ENCODE assay signal across 9 mouse cellular contexts in genomic region chr13:69531431-69531830, GRCm38 (mm10). TPM values are rescaled to one million over a fixed set of nuclear protein-coding genes. Genes with fewer than 3 reads are reported as not detected.
DNase-seq lines count a peak whose midpoint lies in the region; ATAC-seq and TF ChIP-seq lines count a peak whose summit lies in the region.
"Had no signal": no experiment of that assay in that cellular context is flagged by ENCODE, and none has a peak within 500 bp of the region (broad histone marks: within the 10 kb centered on the region; RNA-seq: fewer than 3 reads in every experiment).

No protein-coding gene starts in this region.

- no peaks in the 10 kb centered on the region for H3K27me3 ChIP-seq in heart, embryonic 13.5 days (replicated peaks)
- no peaks in the 10 kb centered on the region for H3K27me3 ChIP-seq in hindbrain, embryonic 14.5 days (ENCODE audit: control insufficient read depth, insufficient read depth, low read length)
- H3K27me3 ChIP-seq in midbrain, embryonic 12.5 days, result no peaks in the 10 kb centered on the region

- no peak overlapping the region for H3K27ac ChIP-seq in heart, embryonic 13.5 days (replicated peaks)
- no peak overlapping the region for H3K27ac ChIP-seq in bone marrow macrophage, adult 2 months (ENCODE audit: insufficient read depth, low read depth, low read length)
- H3K27ac ChIP-seq in hindbrain, embryonic 14.5 days, result no peak overlapping the region
- H3K27ac ChIP-seq in midbrain, embryonic 12.5 days (replicated peaks), result no peak overlapping the region

- H3K4me3 ChIP-seq in heart, embryonic 13.5 days, result peak overlapping the region; percentile 89
- H3K4me3 ChIP-seq in bone marrow macrophage, adult 2 months (ENCODE audit: insufficient read depth, low read length), result peak overlapping the region; percentile 89
- peak overlapping the region; percentile 94 for H3K4me3 ChIP-seq in hindbrain, embryonic 14.5 days (replicated peaks; ENCODE audit: low read length)
- H3K4me3 ChIP-seq in midbrain, embryonic 12.5 days, result peak overlapping the region; percentile 97

- DNase-seq in heart, postnatal 36 days, result no peak
- no peak for DNase-seq in hindbrain, embryonic 14.5 days (ENCODE audit: low spot score)
- DNase-seq in frontal cortex, postnatal 14 days (ENCODE audit: low spot score in 2 of 2), result no peak
- no peak for DNase-seq in spleen, postnatal 4 days (ENCODE audit: low spot score in 2 of 2)
- DNase-seq in adrenal gland, postnatal 25 days, result no peak
- DNase-seq: lung, postnatal 4 days had no signal

- no peak for ATAC-seq in heart, embryonic 13.5 days (ENCODE audit: extremely low read depth, insufficient number of reproducible peaks, low FRiP score, low TSS enrichment)
- no peak for ATAC-seq in hindbrain, embryonic 14.5 days (ENCODE audit: low FRiP score)
- no peak for ATAC-seq in midbrain, embryonic 12.5 days (ENCODE audit: low FRiP score, low read depth)

- WGBS in heart, embryonic 13.5 days, result 45% methylated on average over 6 of the region's 6 CpGs
- WGBS in hindbrain, embryonic 14.5 days, result 46% methylated on average over 6 of the region's 6 CpGs
- 55% methylated on average over 6 of the region's 6 CpGs for WGBS in midbrain, embryonic 12.5 days

- H3K36me3 ChIP-seq in heart, embryonic 13.5 days, result peaks cover 16% of the 10 kb centered on the region
- H3K36me3 ChIP-seq in hindbrain, embryonic 14.5 days (replicated peaks; ENCODE audit: control insufficient read depth, insufficient read depth), result no peaks in the 10 kb centered on the region; the same call in 1 of the 2 replicates
- 0 out of 2 replicates have a peak, but pooled peaks cover 10% of the 10 kb centered on the region for H3K36me3 ChIP-seq in midbrain, embryonic 12.5 days

- H3K9me3 ChIP-seq in heart, embryonic 13.5 days, result no peaks in the 10 kb centered on the region
- no peaks in the 10 kb centered on the region for H3K9me3 ChIP-seq in hindbrain, embryonic 14.5 days (ENCODE audit: control insufficient read depth, low read length)
- no peaks in the 10 kb centered on the region for H3K9me3 ChIP-seq in midbrain, embryonic 12.5 days

- H3K9ac ChIP-seq in heart, embryonic 13.5 days, result peak overlapping the region; percentile 93
- H3K9ac ChIP-seq in hindbrain, embryonic 14.5 days, result peak overlapping the region; percentile 90
- H3K9ac ChIP-seq in midbrain, embryonic 12.5 days (replicated peaks), result peak overlapping the region; percentile 88

- TF ChIP-seq POLR2A in bone marrow macrophage, adult 2 months (IDR thresholded peaks at IDR 0.05; ENCODE audit: borderline replicate concordance, low read depth, low read length), result no peak

- peak overlapping the region; percentile 97 for H3K4me2 ChIP-seq in heart, embryonic 13.5 days
- peak overlapping the region; percentile 96 for H3K4me2 ChIP-seq in hindbrain, embryonic 14.5 days (replicated peaks)
- H3K4me2 ChIP-seq in midbrain, embryonic 12.5 days (replicated peaks), result peak overlapping the region; percentile 87

- H3K4me1 ChIP-seq in heart, embryonic 13.5 days, result peaks cover 76% of the 10 kb centered on the region
- H3K4me1 ChIP-seq in bone marrow macrophage, adult 2 months (ENCODE audit: control insufficient read depth, insufficient read depth, low read length), result peaks cover 36% of the 10 kb centered on the region
- H3K4me1 ChIP-seq in hindbrain, embryonic 14.5 days (replicated peaks; ENCODE audit: control insufficient read depth, insufficient read depth, low read length), result peaks cover 66% of the 10 kb centered on the region
- H3K4me1 ChIP-seq in midbrain, embryonic 12.5 days, result peaks cover 69% of the 10 kb centered on the region

- intact Hi-C loops in heart, postnatal 36 days (cut with DNase I), result loop anchor here (2.0 kb wide), 1 partner anchor 81 kb away; no protein-coding TSS in a partner anchor

- no peak for TF ChIP-seq CTCF in bone marrow macrophage, adult 2 months (IDR thresholded peaks at IDR 0.05; ENCODE audit: low read depth, low read length)

RNA-seq across cellular contexts. Expression of gene Nsun2, which starts 2.1 kb away (rescaled TPM):
- polyA plus RNA-seq in heart, embryonic 13.5 days (2015; fragmentation: Nextera tagmentation; extraction: Ambion mirVana), result 65.9 and 69.9 TPM in 2 replicates
- 10 to 100 TPM; 41.4 to 48.9 TPM for total RNA-seq in heart, postnatal 36 days (2021)
- 27.7 and 33.6 TPM in 2 replicates for polyA plus RNA-seq in bone marrow macrophage, adult 2 months (2012; ENCODE audit: insufficient read depth, insufficient read length, missing spikeins)
- polyA plus RNA-seq in hindbrain, embryonic 14.5 days (2014; fragmentation: Nextera tagmentation; extraction: Ambion mirVana), result 73.3 and 86.6 TPM in 2 replicates
- polyA plus RNA-seq in midbrain, embryonic 12.5 days (2016; fragmentation: Nextera tagmentation; extraction: Ambion mirVana), result 91.9 and 102 TPM in 2 replicates
- total RNA-seq in adrenal gland, postnatal 25 days (2021), result 84.4 and 102 TPM in 2 replicates

RNA-seq across cellular contexts. Expression of gene Tent4a, which starts 3.0 kb away (rescaled TPM):
- polyA plus RNA-seq in heart, embryonic 13.5 days (2015; fragmentation: Nextera tagmentation; extraction: Ambion mirVana), result 2.7 and 3.2 TPM in 2 replicates
- total RNA-seq in heart, postnatal 36 days (2021), result 10 to 100 TPM; 12.8 to 14.4 TPM
- 12.7 and 15.0 TPM in 2 replicates for polyA plus RNA-seq in bone marrow macrophage, adult 2 months (2012; ENCODE audit: insufficient read depth, insufficient read length, missing spikeins)
- 8.9 and 9.3 TPM in 2 replicates for polyA plus RNA-seq in hindbrain, embryonic 14.5 days (2014; fragmentation: Nextera tagmentation; extraction: Ambion mirVana)
- polyA plus RNA-seq in midbrain, embryonic 12.5 days (2016; fragmentation: Nextera tagmentation; extraction: Ambion mirVana), result 6.7 TPM in 2 replicates
- 23.4 and 25.4 TPM in 2 replicates for total RNA-seq in adrenal gland, postnatal 25 days (2021)
